ENCODE assay signal across 27 mouse cellular contexts in the genomic region with DNA sequence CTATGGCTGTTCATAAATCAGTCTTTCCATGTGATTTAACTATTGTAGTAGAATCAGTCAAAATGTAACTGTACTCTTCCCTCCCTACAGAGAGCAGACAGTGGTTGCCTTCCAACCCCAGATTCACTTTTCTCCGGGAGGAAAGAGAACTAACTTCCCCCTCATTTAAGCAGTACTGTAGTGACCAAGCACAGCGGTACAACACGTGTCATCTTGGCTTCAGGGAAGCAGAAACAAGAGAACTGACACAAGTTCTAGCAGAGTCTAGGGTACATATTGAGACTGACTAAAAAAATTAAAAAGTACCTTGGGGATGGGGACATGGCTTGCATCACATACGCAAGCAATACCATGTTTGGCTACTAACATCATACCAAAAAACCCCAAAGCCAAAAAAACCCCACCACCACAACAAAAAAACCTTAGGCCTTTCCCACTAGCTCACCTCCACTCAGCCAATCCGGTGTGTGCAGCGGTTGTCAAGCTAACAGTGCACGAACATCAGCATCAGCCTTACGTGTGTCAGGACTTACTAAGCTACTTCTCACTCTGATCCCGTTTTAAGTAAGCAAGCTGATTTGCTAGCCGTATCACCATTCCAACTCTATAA. TPM values are rescaled to one million over a fixed set of nuclear protein-coding genes. Genes with fewer than 3 reads are reported as not detected.
DNase-seq lines count a peak whose midpoint lies in the region; ATAC-seq and TF ChIP-seq lines count a peak whose summit lies in the region.
"Had no signal": no experiment of that assay in that cellular context is flagged by ENCODE, and none has a peak within 500 bp of the region (broad histone marks: within the 10 kb centered on the region; RNA-seq: fewer than 3 reads in every experiment).

No protein-coding gene starts in this region.

- H3K9me3 ChIP-seq in CH12.LX (replicated peaks; ENCODE audit: low read length): no peaks in the 10 kb centered on the region
- H3K9me3 ChIP-seq in forebrain, postnatal 0 days (ENCODE audit: low read length): no peaks in the 10 kb centered on the region
- H3K9me3 ChIP-seq: embryonic facial prominence, embryonic 10.5 days; embryonic facial prominence, embryonic 13.5 days; forebrain, embryonic 13.5 days; heart, embryonic 10.5 days; heart, embryonic 13.5 days; hindbrain, embryonic 12.5 days; hindbrain, embryonic 15.5 days had no signal

- peak; percentile 74 for DNase-seq in CD4-positive, CD25-positive, alpha-beta regulatory T cell, adult 2 months (ENCODE audit: low read depth, low spot score)
- DNase-seq in CH12.LX (ENCODE audit: extremely low read depth): peak; percentile 77
- DNase-seq in lung, postnatal 36 days: no peak
- no peak for DNase-seq in testis, postnatal 10 days (ENCODE audit: low spot score)
- DNase-seq in forebrain, postnatal 0 days: no peak
- no peak for DNase-seq in kidney, postnatal 14 days
- DNase-seq: adrenal gland, adult 2 months; adrenal gland, postnatal 14 days; cerebellum, adult 18-20 months; cerebellum, adult 9-10 months; cerebellum, postnatal 14 days; gastrocnemius, adult 2 months; gastrocnemius, postnatal 14 days; heart, adult 2 months; kidney, adult 18-20 months had no signal

- 0 out of 2 replicates have a peak overlapping the region, but pooled peaks have one; percentile 17 for H3K9ac ChIP-seq in CH12.LX (ENCODE audit: insufficient read depth, low read depth)
- no peak overlapping the region for H3K9ac ChIP-seq in forebrain, postnatal 0 days
- H3K9ac ChIP-seq: embryonic facial prominence, embryonic 13.5 days; forebrain, embryonic 13.5 days; heart, embryonic 13.5 days; hindbrain, embryonic 12.5 days; hindbrain, embryonic 15.5 days had no signal

- TF ChIP-seq EP300 in CH12.LX (IDR thresholded peaks at IDR 0.05; ENCODE audit: low read length): no peak

- H3K4me3 ChIP-seq in CH12.LX (replicated peaks in 1 of 3; ENCODE audit: low read depth in 2 of 3, low read length in 2 of 3, poor library complexity in 1 of 3): no peak overlapping the region
- H3K4me3 ChIP-seq in bone marrow macrophage, adult 2 months (ENCODE audit: insufficient read depth, low read length): no peak overlapping the region
- no peak overlapping the region for H3K4me3 ChIP-seq in macrophage (ENCODE audit: inconsistent target)
- H3K4me3 ChIP-seq in forebrain, postnatal 0 days (ENCODE audit: low read depth, low read length): no peak overlapping the region
- H3K4me3 ChIP-seq: embryonic facial prominence, embryonic 10.5 days; embryonic facial prominence, embryonic 13.5 days; erythroblast, embryonic 14.5 days; forebrain, embryonic 13.5 days; gastrocnemius, adult 2 months; heart, adult 2 months; heart, embryonic 10.5 days; heart, embryonic 13.5 days; hindbrain, embryonic 12.5 days; hindbrain, embryonic 15.5 days had no signal

- peaks cover 6 to 76% of the 10 kb centered on the region in 2 experiments for H3K4me1 ChIP-seq in CH12.LX (ENCODE audit: control insufficient read depth in 1 of 2, insufficient read depth in 2 of 2)
- peaks cover 44% of the 10 kb centered on the region for H3K4me1 ChIP-seq in bone marrow macrophage, adult 2 months (ENCODE audit: control insufficient read depth, insufficient read depth, low read length)
- H3K4me1 ChIP-seq in forebrain, postnatal 0 days (ENCODE audit: insufficient read depth): no peaks in the 10 kb centered on the region
- H3K4me1 ChIP-seq: embryonic facial prominence, embryonic 10.5 days; embryonic facial prominence, embryonic 13.5 days; forebrain, embryonic 13.5 days; heart, embryonic 10.5 days; hindbrain, embryonic 12.5 days; hindbrain, embryonic 15.5 days had no signal

- H3K27ac ChIP-seq in CH12.LX (ENCODE audit: insufficient read depth, low read depth): peak overlapping the region; percentile 81
- peak overlapping the region; percentile 55 for H3K27ac ChIP-seq in bone marrow macrophage, adult 2 months (ENCODE audit: insufficient read depth, low read depth, low read length)
- peak overlapping the region; percentile 25 for H3K27ac ChIP-seq in macrophage
- H3K27ac ChIP-seq in forebrain, postnatal 0 days (ENCODE audit: low read depth, low read length): no peak overlapping the region
- H3K27ac ChIP-seq: embryonic facial prominence, embryonic 10.5 days; embryonic facial prominence, embryonic 13.5 days; forebrain, embryonic 13.5 days; gastrocnemius, adult 2 months; heart, adult 2 months; heart, embryonic 10.5 days; heart, embryonic 13.5 days; hindbrain, embryonic 12.5 days; hindbrain, embryonic 15.5 days had no signal

- H3K79me2 ChIP-seq in CH12.LX (replicated peaks; ENCODE audit: control insufficient read depth, extremely low read depth, insufficient read depth, poor library complexity, severe bottlenecking) (peaks cover 34% of the 10 kb centered on the region), macrophage (ENCODE audit: inconsistent target) (peaks cover 89% of the 10 kb centered on the region)

- TF ChIP-seq RAD21 in CH12.LX (IDR thresholded peaks at IDR 0.05; ENCODE audit: low read depth, low read length): no peak

- no peak for TF ChIP-seq POLR2A in CH12.LX (IDR thresholded peaks at IDR 0.05; ENCODE audit: low read depth, low read length)
- TF ChIP-seq POLR2A in bone marrow macrophage, adult 2 months (IDR thresholded peaks at IDR 0.05; ENCODE audit: borderline replicate concordance, low read depth, low read length): no peak

- H3K36me3 ChIP-seq in CH12.LX (replicated peaks in 1 of 2; ENCODE audit: control insufficient read depth in 1 of 2, insufficient read depth in 1 of 2, low read length in 1 of 2) (peaks cover 54 to 86% of the 10 kb centered on the region in 2 experiments), macrophage (ENCODE audit: inconsistent target) (peaks cover 43% of the 10 kb centered on the region)
- peaks cover 44% of the 10 kb centered on the region for H3K36me3 ChIP-seq in forebrain, postnatal 0 days (ENCODE audit: insufficient read depth)

- TF ChIP-seq CTCF in CH12.LX (conservative IDR thresholded peaks at IDR 0.05 in 1 of 2, IDR thresholded peaks at IDR 0.05 in 1 of 2; ENCODE audit: low read depth in 2 of 2, low read length in 2 of 2): no peak
- TF ChIP-seq CTCF in bone marrow macrophage, adult 2 months (IDR thresholded peaks at IDR 0.05; ENCODE audit: low read depth, low read length): no peak
- TF ChIP-seq CTCF in forebrain, postnatal 0 days (IDR thresholded peaks at IDR 0.05; ENCODE audit: low read depth): no peak

- dilution Hi-C loops in CH12.LX (cut with MboI; ENCODE audit: extremely low pct_ligation_motif_present, extremely low pct_unique_long_range_greater_than_20kb, low sequenced_read_pairs): no loop called here

- WGBS in macrophage (ENCODE audit: missing documents): 90% methylated on average over 10 of the region's 10 CpGs
- 87% methylated on average over 10 of the region's 10 CpGs for WGBS in forebrain, postnatal 0 days

- no peak for ATAC-seq in forebrain, postnatal 0 days
- ATAC-seq: forebrain, embryonic 13.5 days; forebrain, embryonic 16.5 days; intestine, embryonic 16.5 days had no signal

- H3K27me3 ChIP-seq in CH12.LX (replicated peaks): no peaks in the 10 kb centered on the region
- H3K27me3 ChIP-seq in forebrain, postnatal 0 days (ENCODE audit: insufficient read depth, low read length): no peaks in the 10 kb centered on the region
- H3K27me3 ChIP-seq: embryonic facial prominence, embryonic 13.5 days; forebrain, embryonic 13.5 days; heart, embryonic 13.5 days; hindbrain, embryonic 12.5 days; hindbrain, embryonic 15.5 days had no signal

- peak overlapping the region; percentile 64 for H3K4me2 ChIP-seq in CH12.LX (ENCODE audit: insufficient read depth, low read depth, poor library complexity, severe bottlenecking)
- no peak overlapping the region for H3K4me2 ChIP-seq in forebrain, postnatal 0 days (ENCODE audit: low read depth)
- H3K4me2 ChIP-seq: embryonic facial prominence, embryonic 13.5 days; forebrain, embryonic 13.5 days; heart, embryonic 13.5 days; hindbrain, embryonic 12.5 days; hindbrain, embryonic 15.5 days had no signal

- in situ Hi-C loops in CH12.LX (cut with MboI; ENCODE audit: low pct_ligation_motif_present, low pct_unique_long_range_greater_than_20kb, low sequenced_read_pairs): no loop called here

TF ChIP-seq in CH12.LX, 34 proteins besides CTCF, POLR2A, EP300 and RAD21 (continues in another document):
- TF ChIP-seq NELFE (IDR thresholded peaks at IDR 0.05; ENCODE audit: low read depth, low read length): no peak
- no peak for TF ChIP-seq ZC3H11A (IDR thresholded peaks at IDR 0.05; ENCODE audit: low read depth, low read length)
- TF ChIP-seq SMC3 (IDR thresholded peaks at IDR 0.05; ENCODE audit: low read depth, low read length): no peak
- no peak for TF ChIP-seq USF2 (conservative IDR thresholded peaks at IDR 0.05; ENCODE audit: low read depth, low read length)
- no peak for TF ChIP-seq HCFC1 (IDR thresholded peaks at IDR 0.05; ENCODE audit: low read depth, low read length)
- peak; percentile 34; the same call in 1 of the 2 replicates for TF ChIP-seq MAX (IDR thresholded peaks at IDR 0.05; ENCODE audit: low read length)
- no peak for TF ChIP-seq JUN (IDR thresholded peaks at IDR 0.05; ENCODE audit: insufficient read depth, low read depth, low read length)

RNA-seq across cellular contexts. Expression of gene Tmpo, which starts 27.1 kb away (rescaled TPM):
- total RNA-seq in CH12.LX (2012; rRNA removed): 163 and 179 TPM in 2 replicates
- 467 and 525 TPM in 2 replicates for total RNA-seq in CH12.LX (2014; rRNA removed)
- polyA plus RNA-seq in CH12.LX (2012; ENCODE audit: insufficient read length, low read depth): 177 and 198 TPM in 2 replicates
- polyA plus RNA-seq in bone marrow macrophage, adult 2 months (2012; ENCODE audit: insufficient read depth, insufficient read length, missing spikeins): 150 and 155 TPM in 2 replicates
- 100 to 1,000 TPM in 18 of 26 experiments, 10 to 100 TPM in 8; 67.3 to 260 (median 119) TPM for total RNA-seq in macrophage (2018; cell fraction: chromatin; rRNA removed)
- 10 to 100 TPM; 22.0 to 43.2 (median 33.7) TPM for total RNA-seq in macrophage (2018; cell fraction: cytosol; rRNA removed)
- total RNA-seq in macrophage (2018; cell fraction: nucleus; rRNA removed): 100 to 1,000 TPM in 8 of 26 experiments, 10 to 100 TPM in 18; 44.5 to 242 (median 80.1) TPM
- 30.4 to 57.8 TPM (median 34.2 TPM) in 3 replicates for polyA plus RNA-seq in macrophage (2018)
- 126 and 149 TPM in 2 replicates for total RNA-seq in forebrain, postnatal 0 days (2014; rRNA removed)
- 61.3 and 62.8 TPM in 2 replicates for polyA plus RNA-seq in forebrain, postnatal 0 days (2015; fragmentation: Nextera tagmentation; extraction: Ambion mirVana)

RNA-seq across cellular contexts. Expression of gene Slc25a3, which starts 30.1 kb away (rescaled TPM):
- total RNA-seq in CH12.LX (2012; rRNA removed) (428 and 431 TPM in 2 replicates), CH12.LX (2014; rRNA removed) (509 and 560 TPM in 2 replicates)
- polyA plus RNA-seq in CH12.LX (2012; ENCODE audit: insufficient read length, low read depth) (670 and 792 TPM in 2 replicates), macrophage (2018) (239 to 473 TPM (median 381 TPM) in 3 replicates)
- polyA plus RNA-seq in bone marrow macrophage, adult 2 months (2012; ENCODE audit: insufficient read depth, insufficient read length, missing spikeins): 517 and 528 TPM in 2 replicates
- 100 to 1,000 TPM; 197 to 929 (median 501) TPM for total RNA-seq in macrophage (2018; cell fraction: chromatin; rRNA removed)
- 100 to 1,000 TPM; 285 to 427 (median 348) TPM for total RNA-seq in macrophage (2018; cell fraction: cytosol; rRNA removed)
- 100 to 1,000 TPM; 295 to 757 (median 468) TPM for total RNA-seq in macrophage (2018; cell fraction: nucleus; rRNA removed)
- total RNA-seq in forebrain, postnatal 0 days (2014; rRNA removed): 321 and 336 TPM in 2 replicates
- polyA plus RNA-seq in forebrain, postnatal 0 days (2015; fragmentation: Nextera tagmentation; extraction: Ambion mirVana): 529 and 607 TPM in 2 replicates

Comparison
In these comparisons a context has a peak if more than half of its experiments do, and no peak if none do; other contexts are left out.
1. DNase-seq: peak in CD4-positive, CD25-positive, alpha-beta regulatory T cell, adult 2 months (single experiment) and CH12.LX (single experiment); none in lung, postnatal 36 days (single experiment), testis, postnatal 10 days (single experiment), forebrain, postnatal 0 days (single experiment) and kidney, postnatal 14 days (single experiment).